Mouse (Mus musculus) mouse embryonic stem cell (cell line): ENCODE data around the gene Arhgap40.

Experiments
- in situ Hi-C, 2 experiments: fragments of 300-500 bp; cut with MboI; formaldehyde crosslinking; loops; 1 replicate in 1 of 2; 3 replicates in 1 of 2; pipeline ENCODE4 v1.14.3; 2019 to 2020; ENCODE audit warnings: low sequenced_read_pairs in 2 of 2, low pct_unique_long_range_greater_than_20kb in 1 of 2, mixed read lengths in 1 of 2; ENCODE audit not compliant: unreplicated experiment in 1 of 2

Arhgap40 gene

DNA sequence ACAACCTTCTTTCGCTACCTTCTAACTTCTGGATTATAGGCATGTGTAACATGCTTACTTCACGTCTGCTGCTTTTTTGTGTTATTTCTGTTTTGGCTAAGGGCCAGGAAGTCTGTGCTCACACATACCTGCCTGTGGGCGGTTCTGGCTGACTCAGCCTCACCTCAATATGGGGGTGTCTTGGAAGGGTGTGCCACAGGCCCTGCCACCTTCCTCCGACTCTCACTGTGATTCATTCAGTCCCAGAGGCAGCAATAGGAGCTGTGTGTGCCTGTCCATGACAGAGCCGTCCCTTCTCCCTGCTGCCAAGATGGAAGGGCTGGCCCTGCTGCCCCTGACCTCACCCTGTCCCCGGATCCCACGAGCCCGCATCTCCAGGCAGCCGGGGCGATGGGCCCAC, at the start of gene Arhgap40:
TSS of gene Arhgap40 (plus strand) at position 269 of the 400 bp plus-strand sequence.
- in situ Hi-C loops: no loop called here

DNA sequence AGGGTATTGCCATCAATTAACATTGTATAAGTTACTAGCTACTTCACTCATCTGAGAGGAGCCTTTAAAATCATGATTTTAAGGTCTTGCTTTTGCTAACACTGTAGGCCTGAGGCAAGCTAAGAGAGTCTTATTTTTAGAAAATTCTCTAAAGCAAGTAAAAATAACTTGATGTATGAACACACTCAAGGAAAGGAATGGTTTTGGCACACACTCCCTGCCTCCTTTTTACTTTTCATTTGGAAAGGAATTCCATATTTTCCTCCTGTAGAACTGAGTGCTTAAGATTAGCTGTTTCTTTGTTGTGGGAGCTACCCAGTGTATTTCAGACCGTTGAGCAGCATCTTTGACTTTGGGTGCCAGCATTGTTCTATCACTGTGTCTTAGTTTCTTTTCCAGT, 38.4 kb upstream of the Arhgap40 start:
- in situ Hi-C loops: no loop called here

DNA sequence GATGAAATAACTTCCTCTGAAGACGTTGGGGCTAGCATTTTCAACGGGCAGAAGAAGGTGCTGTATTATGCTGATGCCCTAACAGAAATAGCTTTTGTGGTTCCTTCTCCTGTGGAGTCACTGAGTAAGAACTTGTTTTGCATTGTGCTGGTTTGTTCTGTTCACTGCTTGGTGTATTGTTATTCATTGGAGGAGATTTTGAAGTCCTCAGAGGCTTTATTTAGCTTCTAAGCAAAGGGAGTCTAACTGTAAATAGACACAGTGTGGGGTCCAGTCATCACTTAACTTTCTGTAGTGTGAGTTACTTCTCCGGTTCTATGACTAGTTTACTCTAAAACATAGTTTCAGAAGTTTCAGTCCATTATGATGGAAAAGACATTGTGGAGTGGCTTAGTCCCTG, 35.0 kb upstream of the Arhgap40 start:
- in situ Hi-C loops: no loop called here

DNA sequence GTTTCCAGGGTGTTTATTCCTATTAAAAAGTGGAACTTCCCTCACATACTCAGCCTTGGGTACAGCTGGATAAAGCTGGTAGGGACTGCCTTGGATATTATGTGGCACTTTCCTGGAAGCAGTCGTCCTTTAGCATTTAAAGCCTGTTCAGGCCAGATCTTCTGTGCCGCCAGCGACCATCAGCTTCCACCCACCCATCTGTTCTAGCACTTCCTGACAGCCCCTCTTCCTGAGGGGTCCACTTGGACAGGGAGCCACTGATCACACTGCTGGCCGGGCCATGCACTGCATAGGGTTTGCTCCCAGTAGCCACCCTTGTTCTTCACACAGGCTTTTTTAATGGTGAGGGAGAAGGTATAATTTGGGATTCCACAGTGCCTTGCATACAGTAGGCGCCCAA, 14.1 kb upstream of the Arhgap40 start:
- in situ Hi-C loops: no loop called here

DNA sequence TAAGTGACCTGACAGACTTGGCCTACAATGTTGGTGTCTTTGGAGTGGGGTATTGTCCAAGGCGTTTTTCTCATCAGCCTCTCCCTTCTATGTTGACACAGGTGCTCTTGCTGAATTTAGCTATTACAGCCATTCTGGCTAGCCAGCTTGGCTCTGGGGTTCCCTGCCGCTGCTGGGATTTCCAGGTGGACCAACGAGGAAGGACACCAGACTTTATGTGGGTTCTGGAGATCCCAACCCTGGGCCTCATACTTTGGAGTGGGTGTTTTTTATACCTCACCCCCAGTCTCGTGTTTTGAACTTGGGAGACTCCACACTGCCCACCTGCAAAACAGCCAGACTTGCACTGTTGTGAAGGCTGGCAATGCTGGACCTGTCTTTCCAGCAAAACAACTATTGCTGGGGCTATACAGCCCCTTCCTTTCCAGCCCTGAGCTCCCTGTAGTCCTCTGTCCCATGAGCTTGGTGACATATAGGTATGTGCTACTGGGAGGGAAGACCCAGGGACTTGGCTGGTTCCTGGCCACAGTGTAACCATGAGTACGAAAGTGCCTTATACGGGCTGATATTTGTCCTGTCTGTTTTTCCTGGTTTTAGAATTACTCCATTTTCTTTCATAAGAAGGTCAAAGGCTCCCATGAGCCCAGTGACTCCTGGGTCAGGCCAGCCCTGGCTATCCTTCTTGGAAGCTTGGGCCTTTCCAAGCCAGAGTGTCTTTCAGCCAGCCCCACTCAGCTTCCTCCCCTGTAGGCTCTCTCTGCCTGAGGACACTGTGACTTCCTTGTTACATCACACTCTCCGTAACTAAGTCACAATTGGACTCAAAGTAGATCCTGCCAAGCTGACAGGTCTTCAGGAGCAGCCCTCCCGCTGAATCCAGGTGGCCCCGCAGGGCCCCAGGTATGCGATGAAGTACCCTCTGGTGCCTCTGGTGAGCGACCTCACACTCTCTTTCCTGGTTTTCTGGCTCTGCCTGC, 10.5 kb upstream of the Arhgap40 start, which contains the start of gene Adig:
TSS of gene Adig (plus strand) at position 777 of the 977 bp plus-strand sequence.
- in situ Hi-C loops: no loop called here

DNA sequence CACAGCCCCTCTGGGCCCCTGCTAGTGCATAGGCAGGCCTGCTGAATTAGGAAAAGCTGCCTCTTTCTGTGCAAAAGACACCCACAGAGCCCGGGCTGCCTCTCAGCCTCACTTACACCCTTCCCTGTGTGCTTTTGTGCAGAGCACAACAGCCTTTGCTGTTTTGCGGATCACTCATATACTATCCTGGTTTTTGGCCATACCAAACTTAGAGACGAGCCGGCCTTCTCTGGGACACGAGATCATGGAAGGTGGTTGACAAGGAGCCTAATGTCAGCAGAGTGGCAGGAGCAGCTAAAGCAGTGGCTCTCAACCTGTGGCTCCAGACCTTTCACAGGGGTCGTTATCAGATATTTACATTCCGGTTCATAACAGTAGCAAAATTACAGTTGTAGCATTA, 9.4 kb upstream of the Arhgap40 start:
- in situ Hi-C loops: no loop called here

DNA sequence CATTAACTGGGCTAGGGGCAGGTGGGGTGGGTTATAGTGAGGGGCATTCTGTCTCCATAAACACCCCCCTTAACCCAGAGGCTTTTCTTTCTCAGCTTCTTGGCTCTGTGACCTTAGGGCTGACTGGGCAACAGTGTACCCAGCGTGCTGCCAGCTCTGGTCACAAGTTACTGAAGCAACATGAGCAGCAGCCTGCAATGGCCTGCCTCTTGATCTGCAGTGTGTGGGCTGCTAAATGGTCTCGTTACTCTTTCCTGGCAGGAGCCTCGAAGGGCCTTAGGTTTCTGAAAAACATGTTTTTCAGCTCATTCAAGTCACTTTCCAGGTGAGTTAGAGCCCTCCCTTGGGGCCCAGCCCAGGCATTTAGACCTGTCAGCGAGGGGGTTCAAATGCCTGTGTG, 8.9 kb upstream of the Arhgap40 start:
- in situ Hi-C loops: no loop called here

DNA sequence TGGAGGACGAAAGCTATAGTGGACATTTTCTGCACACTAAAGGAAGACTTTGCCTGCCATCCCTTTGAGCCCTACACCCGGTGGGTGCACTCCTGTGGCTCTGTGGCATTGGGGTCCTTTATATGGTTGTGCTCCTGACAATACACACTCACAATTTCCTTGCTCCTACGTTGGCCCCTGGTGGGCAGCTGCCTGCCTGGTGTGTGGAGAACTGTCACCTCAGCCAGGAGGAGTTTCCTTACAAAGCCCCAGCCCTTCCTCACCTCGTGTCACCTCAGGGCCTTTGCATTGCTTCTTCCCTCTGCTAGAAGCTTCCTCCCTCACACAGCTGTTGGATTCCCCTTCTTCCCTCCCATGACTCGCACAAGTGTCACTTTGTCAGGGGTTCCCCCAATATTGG, 6.1 kb upstream of the Arhgap40 start:
- in situ Hi-C loops: no loop called here

DNA sequence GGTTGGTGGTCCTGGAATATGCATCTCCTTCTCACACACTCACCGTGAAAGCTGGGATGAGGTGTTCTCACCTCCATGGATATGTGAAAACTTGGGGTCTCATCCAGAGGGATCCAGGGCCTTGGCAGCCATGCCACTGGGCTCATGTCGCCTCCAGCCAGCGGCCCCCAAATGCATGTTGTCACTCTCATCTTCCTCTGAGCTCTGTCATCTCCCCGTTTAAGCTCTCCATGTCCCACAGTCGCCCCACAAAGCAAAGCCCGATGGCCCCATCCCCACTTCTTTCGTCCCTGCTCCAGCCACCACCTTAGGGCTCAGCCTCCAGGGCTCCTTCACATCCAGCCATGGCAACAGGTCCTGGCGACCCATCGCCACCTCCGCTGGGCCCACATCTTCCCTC, 5.5 kb upstream of the Arhgap40 start:
- in situ Hi-C loops: no loop called here

DNA sequence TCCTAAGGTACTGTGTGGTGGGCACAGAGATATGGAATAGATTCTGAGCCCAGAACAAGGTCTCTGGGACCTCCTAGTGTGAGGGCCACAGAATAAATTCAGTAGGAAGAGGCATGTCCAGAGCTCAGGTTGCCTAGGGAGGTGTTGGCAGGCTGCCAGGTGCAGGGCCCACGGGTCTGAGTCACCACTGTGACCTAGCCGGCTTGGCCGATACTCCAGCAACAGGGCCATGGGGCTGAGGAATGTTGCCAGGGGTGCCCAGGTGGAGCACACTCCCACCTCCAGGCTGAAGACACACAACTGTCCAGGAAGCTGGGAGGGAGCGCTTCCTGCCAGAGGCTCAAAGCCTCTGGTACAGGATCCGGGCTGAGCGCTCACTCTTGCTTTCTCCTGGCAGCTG, 1.9 kb upstream of the Arhgap40 start:
- in situ Hi-C loops: no loop called here

DNA sequence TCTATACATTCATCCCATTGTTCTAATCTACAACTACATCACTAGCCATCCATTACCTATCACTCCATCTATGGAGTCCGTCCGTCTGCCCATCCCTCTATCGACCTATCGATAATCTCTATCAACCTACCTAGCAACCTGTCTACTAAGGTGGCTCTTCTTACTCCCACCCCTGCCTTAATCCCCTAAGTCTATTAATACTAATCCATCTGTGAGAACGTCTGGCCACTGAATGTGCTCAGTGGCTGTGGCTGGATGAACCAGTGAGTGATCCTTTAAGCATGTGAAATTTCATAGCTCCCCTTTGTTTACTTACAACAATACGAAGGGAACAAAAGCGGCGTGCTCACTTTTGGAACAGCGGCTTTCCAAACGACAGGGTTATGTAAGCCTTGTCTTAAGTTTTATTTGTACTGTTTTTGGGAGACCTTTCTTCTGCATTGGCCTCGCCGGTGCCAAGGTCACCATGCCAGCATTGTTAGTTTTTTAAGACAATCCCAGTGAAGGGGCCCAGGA, 1.3 kb downstream of the Arhgap40 start:
- in situ Hi-C loops: no loop called here

DNA sequence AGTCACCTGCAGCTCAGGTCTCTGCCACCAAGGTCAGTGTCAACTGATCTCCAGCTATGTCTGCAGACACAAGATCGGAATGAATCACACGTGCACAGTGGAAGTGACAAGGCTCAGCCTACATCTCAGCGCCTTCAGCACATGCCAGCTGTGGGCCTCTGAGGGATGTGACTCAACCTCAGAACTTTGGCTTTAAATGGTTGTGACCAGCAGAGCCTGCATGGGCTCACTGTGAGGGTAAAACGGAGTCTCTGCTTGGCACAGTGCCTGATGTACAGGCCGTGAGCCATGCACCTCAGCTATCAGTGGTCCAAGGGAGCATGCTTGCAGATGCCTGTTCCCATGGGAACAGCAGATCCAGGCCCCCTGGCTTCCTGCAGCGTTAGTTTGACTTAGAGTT, 6.0 kb downstream of the Arhgap40 start:
- in situ Hi-C loops: no loop called here

DNA sequence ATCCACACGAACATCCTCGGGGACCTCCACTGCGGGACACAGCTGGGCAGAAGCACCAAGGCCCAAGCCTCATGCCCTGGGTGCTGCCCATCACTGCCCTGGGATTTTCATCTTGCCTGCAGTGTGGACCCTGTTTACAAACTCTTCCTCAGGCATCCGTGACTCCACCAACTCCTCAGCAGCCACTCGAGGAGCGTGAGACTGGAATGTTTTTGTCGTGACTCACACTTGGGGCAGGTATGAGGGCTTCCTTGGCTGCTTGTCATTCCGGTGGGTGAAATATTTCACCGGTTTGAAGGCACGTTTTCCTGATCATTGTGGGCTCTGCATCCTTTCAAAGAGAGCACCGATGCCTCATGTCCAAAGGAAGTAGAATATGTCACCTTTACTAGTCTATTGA, 6.5 kb downstream of the Arhgap40 start:
- in situ Hi-C loops: no loop called here

DNA sequence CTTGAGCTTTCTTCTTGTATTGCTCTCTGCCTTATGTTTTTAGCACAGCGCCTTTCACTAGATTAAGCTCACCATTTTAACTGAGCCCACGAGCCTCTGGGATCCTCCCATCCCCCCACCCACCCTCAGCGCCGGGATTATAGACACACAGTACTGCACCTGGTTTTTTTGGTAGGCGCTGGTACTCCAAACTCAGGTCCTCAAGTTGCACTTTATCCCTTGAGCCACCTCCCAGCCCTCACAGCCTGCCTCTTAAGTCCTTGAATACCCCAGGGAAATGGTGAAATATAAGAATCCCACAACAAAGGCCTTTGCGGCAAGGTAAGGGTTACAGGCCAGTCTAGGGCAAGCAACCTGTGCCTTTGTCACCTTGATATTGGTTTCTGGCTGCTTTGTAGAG, 7.2 kb downstream of the Arhgap40 start:
- in situ Hi-C loops: no loop called here

DNA sequence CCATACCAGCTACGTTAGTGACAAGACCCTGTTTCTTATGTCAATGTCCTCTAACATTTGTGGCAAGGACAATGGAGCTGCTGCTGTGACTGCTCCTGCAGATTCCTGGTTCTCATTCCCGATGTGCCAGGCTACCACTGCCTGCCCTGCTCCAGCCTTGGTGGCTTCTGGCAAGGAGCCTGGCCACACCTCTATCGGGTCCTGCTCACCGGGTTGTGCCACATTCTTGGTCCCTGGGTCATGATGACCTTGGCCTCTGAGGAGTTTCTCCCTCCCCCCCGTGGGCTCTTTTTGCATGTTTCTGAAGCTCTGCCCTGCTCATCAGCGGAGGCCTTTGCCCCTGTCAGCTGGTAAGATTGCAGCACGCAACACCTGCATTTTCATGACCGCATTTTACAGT, 10.5 kb downstream of the Arhgap40 start:
- in situ Hi-C loops: no loop called here

DNA sequence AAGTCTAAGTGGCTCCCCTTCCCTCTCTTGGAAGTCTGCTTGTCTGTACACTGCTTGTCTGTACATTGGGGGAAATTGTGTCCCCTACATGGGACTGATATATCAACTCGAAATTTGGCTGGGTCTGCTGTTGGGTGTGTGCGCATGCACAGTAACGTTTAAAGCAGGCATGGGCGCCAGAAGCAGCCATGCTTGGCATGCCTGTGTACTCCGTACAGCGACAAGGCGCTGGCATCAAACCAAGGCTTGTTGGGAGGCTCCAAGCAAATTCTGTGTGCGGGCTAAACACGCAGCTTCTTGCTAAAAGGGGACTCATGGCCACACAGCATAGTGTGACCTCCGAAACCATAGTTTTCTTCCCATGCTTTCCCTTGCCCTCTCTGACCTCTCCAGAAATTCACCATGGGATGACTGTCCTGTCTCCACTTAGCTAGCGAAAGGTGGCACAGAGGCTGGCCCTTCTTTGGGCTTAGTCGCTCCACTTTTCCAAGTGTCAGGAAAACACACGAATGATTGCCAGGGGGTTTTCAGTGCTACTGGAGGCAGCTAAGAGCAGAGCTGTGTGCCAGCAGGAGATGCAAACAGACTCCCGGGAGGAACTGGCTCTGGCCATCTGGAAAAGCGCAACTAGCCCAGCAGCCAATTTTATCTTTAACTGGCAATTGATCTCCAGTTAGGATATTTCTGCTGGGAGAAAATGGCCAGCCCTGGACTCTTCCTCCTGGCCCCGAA, 11.7 kb downstream of the Arhgap40 start:
- in situ Hi-C loops: no loop called here

DNA sequence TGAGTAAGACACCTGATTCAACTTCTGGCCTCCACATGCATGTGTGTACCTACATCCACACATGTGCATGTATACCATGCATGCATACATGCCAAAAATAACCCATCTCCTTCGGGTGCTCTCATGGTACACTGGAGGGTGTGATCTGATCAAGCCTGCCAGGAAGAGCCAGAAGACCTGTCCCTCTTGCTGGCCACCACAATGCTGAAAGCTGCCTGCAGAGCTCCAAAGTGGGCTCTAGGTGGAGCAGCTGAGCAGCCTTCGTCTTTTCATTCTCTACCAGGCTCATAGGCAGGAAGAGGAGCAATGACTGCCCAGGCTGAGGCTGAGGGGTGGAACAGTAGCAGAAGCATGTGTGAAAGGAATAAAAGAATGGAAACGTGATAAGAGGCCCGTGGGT, 21.5 kb downstream of the Arhgap40 start:
- in situ Hi-C loops: loop anchor here in 1 of 2 experiments (25.0 kb wide), 1 partner anchor 328 kb away; no protein-coding TSS in a partner anchor

DNA sequence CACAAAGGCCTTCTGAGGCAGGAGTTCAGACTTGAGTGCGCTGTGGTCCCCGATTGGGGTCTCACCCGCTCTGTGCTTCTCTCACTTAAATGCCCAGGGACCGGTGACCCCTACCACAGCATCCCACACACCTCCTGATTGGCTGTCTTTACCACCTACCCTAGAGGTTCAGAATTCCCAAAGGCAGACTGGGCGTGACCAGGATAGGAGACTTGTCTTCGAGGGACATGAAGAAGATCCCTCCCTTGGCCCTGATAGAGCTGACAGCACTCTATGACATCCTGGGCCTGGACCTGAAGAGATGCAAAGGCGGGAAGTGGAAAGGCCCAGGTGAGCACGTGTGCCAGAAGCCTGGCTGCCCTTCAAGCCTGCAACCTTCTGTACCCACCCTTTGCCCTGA, 22.0 kb downstream of the Arhgap40 start:
- in situ Hi-C loops: loop anchor here in 1 of 2 experiments (25.0 kb wide), 1 partner anchor 328 kb away; no protein-coding TSS in a partner anchor
